In the genomic region with DNA sequence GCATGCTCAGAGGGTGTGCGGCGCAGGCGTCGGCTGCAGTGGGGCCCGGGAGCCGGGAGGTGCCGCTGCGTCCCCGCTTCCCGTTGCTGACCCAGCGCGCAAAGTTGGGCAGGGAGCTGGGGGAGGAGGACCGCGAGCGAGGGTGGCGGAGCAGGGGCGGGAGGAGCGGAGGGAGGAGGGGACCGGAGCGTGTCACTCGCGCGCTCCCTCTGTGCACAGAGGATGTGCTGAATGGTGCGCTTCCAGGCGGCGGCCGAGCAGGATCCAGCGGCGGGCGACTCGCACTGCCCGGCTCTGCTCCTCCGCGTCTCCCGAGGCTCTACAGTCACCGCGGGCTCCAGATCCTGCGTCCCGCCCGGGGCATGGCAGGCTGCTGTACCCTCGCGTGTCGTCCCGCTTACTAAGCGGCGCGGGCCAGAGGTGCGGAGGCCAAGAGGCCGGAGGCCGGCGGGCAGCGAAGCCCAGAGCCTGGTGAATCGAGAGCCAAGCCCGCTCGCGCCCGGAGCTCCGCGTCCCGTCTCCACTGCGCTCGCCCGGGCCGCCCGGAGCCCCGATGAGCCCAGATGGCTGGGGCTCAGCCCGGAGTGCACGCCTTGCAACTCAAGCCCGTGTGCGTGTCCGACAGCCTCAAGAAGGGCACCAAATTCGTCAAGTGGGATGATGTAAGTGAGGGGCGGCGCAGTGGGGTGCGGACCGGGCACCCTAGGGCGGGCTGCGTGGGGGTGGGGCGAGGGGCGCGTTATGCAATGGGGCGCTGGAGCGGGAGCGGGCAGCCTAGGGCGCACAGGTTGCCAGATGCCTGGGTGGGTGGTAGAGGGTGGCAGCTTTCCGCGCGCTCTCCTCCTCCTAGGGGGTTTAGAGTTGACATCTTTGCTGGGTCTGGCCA, we compare ENCODE assay signal across 9 mouse cellular contexts. TPM values are rescaled to one million over a fixed set of nuclear protein-coding genes. Genes with fewer than 3 reads are reported as not detected.
A peak's percentile ranks its signal among the peaks of the same experiment; 100 is the strongest.
DNase-seq lines count a peak whose midpoint lies in the region; ATAC-seq and TF ChIP-seq lines count a peak whose summit lies in the region.
"Had no signal": no experiment of that assay in that cellular context is flagged by ENCODE, and none has a peak within 500 bp of the region (broad histone marks: within the 10 kb centered on the region; RNA-seq: fewer than 3 reads in every experiment).

A gene (plus strand): TSS at position 98 of the 886 bp plus-strand sequence.

- H3K27me3 ChIP-seq in liver, postnatal 0 days (ENCODE audit: insufficient read depth, low read length): no peaks in the 10 kb centered on the region
- no peaks in the 10 kb centered on the region for H3K27me3 ChIP-seq in neural tube, embryonic 13.5 days
- H3K27me3 ChIP-seq in stomach, postnatal 0 days (ENCODE audit: control insufficient read depth, insufficient read depth, low read length): no peaks in the 10 kb centered on the region

- no peaks in the 10 kb centered on the region for H3K36me3 ChIP-seq in liver, postnatal 0 days (replicated peaks; ENCODE audit: insufficient read depth, low read length)
- H3K36me3 ChIP-seq in neural tube, embryonic 13.5 days: no peaks in the 10 kb centered on the region
- no peaks in the 10 kb centered on the region for H3K36me3 ChIP-seq in stomach, postnatal 0 days (ENCODE audit: control insufficient read depth, insufficient read depth, low read length)

- peak within 1 kb of the TSS; percentile 99 for H3K4me3 ChIP-seq in layer of hippocampus, adult 2 months
- H3K4me3 ChIP-seq in liver, postnatal 0 days (ENCODE audit: low read depth, low read length): peak within 1 kb of the TSS; percentile 66
- peak within 1 kb of the TSS; percentile 84 for H3K4me3 ChIP-seq in neural tube, embryonic 13.5 days
- peak within 1 kb of the TSS; percentile 78 for H3K4me3 ChIP-seq in stomach, postnatal 0 days (ENCODE audit: low read depth, low read length)

- TF ChIP-seq CTCF in layer of hippocampus, adult 2 months (conservative IDR thresholded peaks at IDR 0.05): peak; percentile 97
- TF ChIP-seq CTCF in liver, postnatal 0 days (IDR thresholded peaks at IDR 0.05; ENCODE audit: low read depth): peak; percentile 89
- peak; percentile 98 for TF ChIP-seq CTCF in stomach, postnatal 0 days (IDR thresholded peaks at IDR 0.05; ENCODE audit: low read depth)

- H3K4me1 ChIP-seq in liver, postnatal 0 days (ENCODE audit: insufficient read depth): no peaks in the 10 kb centered on the region
- peaks cover 31% of the 10 kb centered on the region for H3K4me1 ChIP-seq in neural tube, embryonic 13.5 days (replicated peaks)
- H3K4me1 ChIP-seq in stomach, postnatal 0 days (replicated peaks; ENCODE audit: control insufficient read depth, insufficient read depth): peaks cover 4% of the 10 kb centered on the region; the same call in 1 of the 2 replicates

- intact Hi-C loops in heart, postnatal 36 days (cut with DNase I): loop anchor here (1.0 to 10.0 kb wide), 8 partner anchors 76 to 540 kb away; no protein-coding TSS in a partner anchor

- H3K4me2 ChIP-seq in liver, postnatal 0 days (ENCODE audit: low read depth, low read length): peak within 1 kb of the TSS; percentile 76
- peak within 1 kb of the TSS; percentile 83 for H3K4me2 ChIP-seq in neural tube, embryonic 13.5 days
- peak within 1 kb of the TSS; percentile 90 for H3K4me2 ChIP-seq in stomach, postnatal 0 days (replicated peaks; ENCODE audit: low read depth)

- no peak for TF ChIP-seq EP300 in liver, postnatal 0 days (IDR thresholded peaks at IDR 0.05; ENCODE audit: low read depth)
- TF ChIP-seq EP300 in stomach, postnatal 0 days (optimal IDR thresholded peaks at IDR 0.05): no peak

- WGBS in liver, postnatal 0 days (ENCODE audit: insufficient replicate concordance): 1% methylated on average over 69 of the region's 88 CpGs
- under 1% methylated on average over 66 of the region's 88 CpGs for WGBS in neural tube, embryonic 13.5 days
- under 1% methylated on average over 80 of the region's 88 CpGs for WGBS in stomach, postnatal 0 days

- H3K27ac ChIP-seq in layer of hippocampus, adult 2 months: peak within 1 kb of the TSS; percentile 99
- peak within 1 kb of the TSS; percentile 71 for H3K27ac ChIP-seq in liver, postnatal 0 days (ENCODE audit: low read depth)
- peak within 1 kb of the TSS; percentile 93 for H3K27ac ChIP-seq in neural tube, embryonic 13.5 days (replicated peaks)
- H3K27ac ChIP-seq in stomach, postnatal 0 days (replicated peaks): peak within 1 kb of the TSS; percentile 40

- peak; percentile 95 for ATAC-seq in liver, postnatal 0 days
- ATAC-seq in neural tube, embryonic 13.5 days (ENCODE audit: low read depth): peak; percentile 98
- peak; percentile 93 for ATAC-seq in stomach, postnatal 0 days (ENCODE audit: low FRiP score, low TSS enrichment)

- peak within 1 kb of the TSS; percentile 69 for H3K9ac ChIP-seq in liver, postnatal 0 days (replicated peaks)
- peak within 1 kb of the TSS; percentile 94 for H3K9ac ChIP-seq in neural tube, embryonic 13.5 days
- peak within 1 kb of the TSS; percentile 76 for H3K9ac ChIP-seq in stomach, postnatal 0 days (ENCODE audit: low read length)

- peak; percentile 82 for DNase-seq in ES-CJ7 (ENCODE audit: low read depth, low spot score)
- peak; percentile 85 for DNase-seq in cerebellum, adult 8-10 months
- peak; percentile 80 for DNase-seq in forelimb bud, embryonic 11.5 days (ENCODE audit: low read depth, low spot score)
- DNase-seq in heart, postnatal 36 days: peak; percentile 82
- DNase-seq in layer of hippocampus, adult 2 months (ENCODE audit: low spot score in 2 of 2): peak; percentile 91 to 92
- peak; percentile 83 for DNase-seq in liver, postnatal 0 days
- DNase-seq in stomach, postnatal 0 days (ENCODE audit: low spot score): peak; percentile 89

- H3K9me3 ChIP-seq in liver, postnatal 0 days (ENCODE audit: low read length): no peaks in the 10 kb centered on the region
- H3K9me3 ChIP-seq in neural tube, embryonic 13.5 days: no peaks in the 10 kb centered on the region
- H3K9me3 ChIP-seq in stomach, postnatal 0 days (ENCODE audit: control insufficient read depth, low read length): no peaks in the 10 kb centered on the region

RNA-seq across cellular contexts. Expression of the gene that starts here (rescaled TPM):
- total RNA-seq in heart, postnatal 36 days (2021): 1 to 10 TPM; 4.0 to 4.7 TPM
- 100 to 1,000 TPM; 152 to 156 TPM for total RNA-seq in layer of hippocampus, adult 2 months (2021)
- 6.6 and 7.9 TPM in 2 replicates for polyA plus RNA-seq in liver, postnatal 0 days (2015; fragmentation: Nextera tagmentation; extraction: Ambion mirVana)
- 55.0 and 56.5 TPM in 2 replicates for polyA plus RNA-seq in neural tube, embryonic 13.5 days (2015; fragmentation: Nextera tagmentation; extraction: Ambion mirVana)
- 6.9 and 7.0 TPM in 2 replicates for polyA plus RNA-seq in stomach, postnatal 0 days (2015; fragmentation: Nextera tagmentation; extraction: Ambion mirVana)
- total RNA-seq: MEL had no signal

Comparison
In these comparisons a context has a peak if more than half of its experiments do, and no peak if none do; other contexts are left out.
1. Peak in every context shown above with its lines: DNase-seq, ATAC-seq, H3K4me3 ChIP-seq and H3K27ac ChIP-seq.
2. RNA of the gene that starts here (total RNA-seq): 152 to 156 TPM in layer of hippocampus, adult 2 months; 4.0 to 4.7 TPM in heart, postnatal 36 days; every median in the first group is over 10 times any median in the second.
3. H3K27ac ChIP-seq: peak in every context shown above with its lines; median percentile 99 in layer of hippocampus, adult 2 months; 93 in neural tube, embryonic 13.5 days; 71 in liver, postnatal 0 days; 40 in stomach, postnatal 0 days.